Comparison of ENCODE assay signal across 10 mouse cellular contexts in genomic region chr10:69927012-69927411, GRCm38 (mm10).
DNase-seq lines count a peak whose midpoint lies in the region; ATAC-seq and TF ChIP-seq lines count a peak whose summit lies in the region.
"Had no signal": no experiment of that assay in that cellular context is flagged by ENCODE, and none has a peak within 500 bp of the region (broad histone marks: within the 10 kb centered on the region; RNA-seq: fewer than 3 reads in every experiment).

No protein-coding gene starts in this region.

- H3K4me1 ChIP-seq in kidney, embryonic 15.5 days, result peaks cover 53% of the 10 kb centered on the region
- H3K4me1 ChIP-seq in forebrain, embryonic 11.5 days (replicated peaks; ENCODE audit: control insufficient read depth, insufficient read depth, low read length), result peaks cover 8% of the 10 kb centered on the region; the same call in 1 of the 2 replicates
- no peaks in the 10 kb centered on the region for H3K4me1 ChIP-seq in intestine, postnatal 0 days (replicated peaks; ENCODE audit: control insufficient read depth, insufficient read depth, low read length)
- H3K4me1 ChIP-seq: megakaryocyte, embryonic 14.5 days had no signal

- H3ac ChIP-seq in myocyte (ENCODE audit: control insufficient read depth, insufficient read length), result no peak overlapping the region

- H3K27me3 ChIP-seq in kidney, embryonic 15.5 days, result no peaks in the 10 kb centered on the region
- no peaks in the 10 kb centered on the region for H3K27me3 ChIP-seq in forebrain, embryonic 11.5 days (ENCODE audit: control insufficient read depth, insufficient read depth, low read length)
- H3K27me3 ChIP-seq in intestine, postnatal 0 days (replicated peaks; ENCODE audit: control insufficient read depth, insufficient read depth, low read length), result no peaks in the 10 kb centered on the region
- no peaks in the 10 kb centered on the region for H3K27me3 ChIP-seq in myocyte (ENCODE audit: control insufficient read depth, insufficient read depth, insufficient read length)

- H3K27ac ChIP-seq in kidney, embryonic 15.5 days, result peak overlapping the region; percentile 97
- H3K27ac ChIP-seq in forebrain, embryonic 11.5 days (ENCODE audit: low read depth, low read length), result no peak overlapping the region
- peak overlapping the region; percentile 69 for H3K27ac ChIP-seq in intestine, postnatal 0 days (ENCODE audit: low read depth, low read length)

- TF ChIP-seq CTCF in intestine, postnatal 0 days (IDR thresholded peaks at IDR 0.05; ENCODE audit: low read depth), result no peak

- peak overlapping the region; percentile 51 for H3K4me3 ChIP-seq in kidney, embryonic 15.5 days (replicated peaks)
- peak overlapping the region; percentile 26 for H3K4me3 ChIP-seq in forebrain, embryonic 11.5 days (ENCODE audit: low read depth, low read length)
- H3K4me3 ChIP-seq in intestine, postnatal 0 days (ENCODE audit: low read depth, low read length), result peak overlapping the region; percentile 36
- H3K4me3 ChIP-seq in myocyte, result no peak overlapping the region
- H3K4me3 ChIP-seq: megakaryocyte, embryonic 14.5 days had no signal

- TF ChIP-seq POLR2A in myocyte (IDR thresholded peaks at IDR 0.05; ENCODE audit: insufficient read length, low read depth), result no peak

- no peaks in the 10 kb centered on the region for H3K79me2 ChIP-seq in myocyte (ENCODE audit: control insufficient read depth, insufficient read depth)

- DNase-seq in kidney, adult 8-10 months, result no peak
- no peak for DNase-seq in forebrain, embryonic 11.5 days (ENCODE audit: low spot score)
- DNase-seq in thymus, postnatal 36 days, result no peak
- no peak for DNase-seq in thymus, adult 18-20 months
- DNase-seq: kidney, adult 18-20 months had no signal

- peak overlapping the region; percentile 41 for H3K9ac ChIP-seq in kidney, embryonic 15.5 days
- H3K9ac ChIP-seq in forebrain, embryonic 11.5 days (ENCODE audit: low read length), result peak overlapping the region; percentile 33; the same call in 1 of the 2 replicates
- peak overlapping the region; percentile 45; the same call in 1 of the 2 replicates for H3K9ac ChIP-seq in intestine, postnatal 0 days (ENCODE audit: low read depth, low read length)

- 3% methylated on average over 9 of the region's 9 CpGs for WGBS in kidney, embryonic 15.5 days
- 6% methylated on average over 9 of the region's 9 CpGs for WGBS in forebrain, embryonic 11.5 days
- WGBS in intestine, postnatal 0 days, result 4% methylated on average over 9 of the region's 9 CpGs

- peak overlapping the region; percentile 65 for H3K4me2 ChIP-seq in kidney, embryonic 15.5 days
- peak overlapping the region; percentile 63 for H3K4me2 ChIP-seq in forebrain, embryonic 11.5 days (ENCODE audit: low read depth, low read length, severe bottlenecking)
- H3K4me2 ChIP-seq in intestine, postnatal 0 days (replicated peaks; ENCODE audit: low read depth), result peak overlapping the region; percentile 66
- peak overlapping the region; percentile 61 for H3K4me2 ChIP-seq in myocyte (ENCODE audit: low read depth)

- H3K36me3 ChIP-seq in kidney, embryonic 15.5 days, result peaks cover 15% of the 10 kb centered on the region
- H3K36me3 ChIP-seq in forebrain, embryonic 11.5 days (ENCODE audit: control insufficient read depth, insufficient read depth, low read length), result no peaks in the 10 kb centered on the region
- H3K36me3 ChIP-seq in intestine, postnatal 0 days (ENCODE audit: control insufficient read depth, insufficient read depth), result no peaks in the 10 kb centered on the region
- no peaks in the 10 kb centered on the region for H3K36me3 ChIP-seq in myocyte (ENCODE audit: control insufficient read depth, insufficient read depth)

- ATAC-seq in kidney, embryonic 15.5 days (replicated peaks; ENCODE audit: low FRiP score), result no peak
- no peak for ATAC-seq in forebrain, embryonic 11.5 days (replicated peaks; ENCODE audit: low FRiP score)
- no peak for ATAC-seq in intestine, postnatal 0 days
- no peak for ATAC-seq in monocyte, adult 5-6 weeks (replicated peaks; ENCODE audit: insufficient number of reproducible peaks, low FRiP score, low TSS enrichment, poor library complexity, severe bottlenecking)

- no peaks in the 10 kb centered on the region for H3K9me3 ChIP-seq in kidney, embryonic 15.5 days (replicated peaks)
- H3K9me3 ChIP-seq in forebrain, embryonic 11.5 days (ENCODE audit: control insufficient read depth, low read length), result no peaks in the 10 kb centered on the region
- H3K9me3 ChIP-seq in intestine, postnatal 0 days (ENCODE audit: control insufficient read depth), result no peaks in the 10 kb centered on the region

TF ChIP-seq in myocyte, 11 proteins besides CTCF, POLR2A, EP300 and RAD21:
- TF ChIP-seq CEBPB (IDR thresholded peaks at IDR 0.05; ENCODE audit: insufficient read depth, poor library complexity, severe bottlenecking) (no peak), E2F4 (IDR thresholded peaks at IDR 0.05; ENCODE audit: insufficient read depth) (no peak), TCF3 (IDR thresholded peaks at IDR 0.05; ENCODE audit: insufficient read length, low read depth) (no peak), POLR2AphosphoS2 (IDR thresholded peaks at IDR 0.05; ENCODE audit: insufficient read length, low read depth) (no peak), SRF (IDR thresholded peaks at IDR 0.05; ENCODE audit: control insufficient read depth, insufficient read length, low read depth) (no peak), MYOG (IDR thresholded peaks at IDR 0.05; ENCODE audit: control insufficient read depth in 1 of 3, insufficient read depth in 1 of 3, insufficient read length in 2 of 3, low read depth in 2 of 3) (no peak), MAX (IDR thresholded peaks at IDR 0.05; ENCODE audit: low read depth) (no peak), REST (IDR thresholded peaks at IDR 0.05; ENCODE audit: insufficient read depth, insufficient read length) (no peak), TCF12 (IDR thresholded peaks at IDR 0.05; ENCODE audit: insufficient read depth, poor library complexity, severe bottlenecking) (no peak), USF1 (IDR thresholded peaks at IDR 0.05; ENCODE audit: low read depth) (no peak), MYOD1 (IDR thresholded peaks at IDR 0.05; ENCODE audit: control insufficient read depth in 1 of 3, insufficient read length in 2 of 3, low read depth in 2 of 3) (no peak)
